In genomic region chr2:157563031-157563430, GRCm38 (mm10) we compare ENCODE assay signal across 14 mouse cellular contexts. TPM values are rescaled to one million over a fixed set of nuclear protein-coding genes. Genes with fewer than 3 reads are reported as not detected.
DNase-seq lines count a peak whose midpoint lies in the region; ATAC-seq and TF ChIP-seq lines count a peak whose summit lies in the region.
"Had no signal": no experiment of that assay in that cellular context is flagged by ENCODE, and none has a peak within 500 bp of the region (broad histone marks: within the 10 kb centered on the region; RNA-seq: fewer than 3 reads in every experiment).

No protein-coding gene starts in this region.

- peak overlapping the region; percentile 93 for H3K27ac ChIP-seq in forebrain, embryonic 15.5 days (replicated peaks)
- H3K27ac ChIP-seq in limb, embryonic 11.5 days (replicated peaks; ENCODE audit: low read depth, low read length), result 0 out of 2 replicates have a peak overlapping the region, but pooled peaks have one; percentile 6
- H3K27ac ChIP-seq in kidney, embryonic 15.5 days, result no peak overlapping the region
- H3K27ac ChIP-seq: embryonic facial prominence, embryonic 15.5 days; liver, embryonic 12.5 days had no signal

- H3K4me3 ChIP-seq in G1E (ENCODE audit: low read depth, low read length), result no peak overlapping the region
- H3K4me3 ChIP-seq in forebrain, embryonic 15.5 days, result peak overlapping the region; percentile 60; the same call in 1 of the 2 replicates
- no peak overlapping the region for H3K4me3 ChIP-seq in limb, embryonic 11.5 days (ENCODE audit: low read depth, low read length)
- no peak overlapping the region for H3K4me3 ChIP-seq in kidney, embryonic 15.5 days (replicated peaks)
- H3K4me3 ChIP-seq: embryonic facial prominence, embryonic 15.5 days; liver, embryonic 12.5 days had no signal

- TF ChIP-seq CTCF in G1E (IDR thresholded peaks at IDR 0.05; ENCODE audit: low read depth, low read length), result no peak

- peaks cover 48% of the 10 kb centered on the region for H3K36me3 ChIP-seq in G1E (replicated peaks)
- peaks cover 32% of the 10 kb centered on the region for H3K36me3 ChIP-seq in forebrain, embryonic 15.5 days
- peaks cover 16% of the 10 kb centered on the region for H3K36me3 ChIP-seq in limb, embryonic 11.5 days (ENCODE audit: control insufficient read depth, insufficient read depth, low read length)
- H3K36me3 ChIP-seq in kidney, embryonic 15.5 days, result peaks cover 53% of the 10 kb centered on the region

- H3K9ac ChIP-seq in forebrain, embryonic 15.5 days (replicated peaks), result 0 out of 2 replicates have a peak overlapping the region, but pooled peaks have one; percentile 57
- no peak overlapping the region for H3K9ac ChIP-seq in limb, embryonic 11.5 days (ENCODE audit: low read length)
- H3K9ac ChIP-seq in kidney, embryonic 15.5 days, result no peak overlapping the region
- H3K9ac ChIP-seq: embryonic facial prominence, embryonic 15.5 days; liver, embryonic 12.5 days had no signal

- H3K9me3 ChIP-seq in G1E (replicated peaks), result peaks cover 18% of the 10 kb centered on the region
- peaks cover 19% of the 10 kb centered on the region for H3K9me3 ChIP-seq in forebrain, embryonic 15.5 days
- H3K9me3 ChIP-seq in limb, embryonic 11.5 days (ENCODE audit: control insufficient read depth, low read length), result peaks cover 9% of the 10 kb centered on the region; the same call in 1 of the 2 replicates
- H3K9me3 ChIP-seq in kidney, embryonic 15.5 days (replicated peaks), result peaks cover 27% of the 10 kb centered on the region

- WGBS in forebrain, embryonic 15.5 days, result 50% methylated on average over 2 of the region's 2 CpGs
- WGBS in limb, embryonic 11.5 days, result 40% methylated on average over 2 of the region's 2 CpGs
- whole genome bisulfite sequencing in kidney, embryonic 15.5 days, result 48% methylated on average over 2 of the region's 2 CpGs

- DNase-seq in A20 (ENCODE audit: low read depth, low spot score) (peak; percentile 62), G1E (ENCODE audit: low spot score) (no peak), MN1 (ENCODE audit: low spot score) (no peak)
- DNase-seq in limb, embryonic 11.5 days (ENCODE audit: low spot score), result no peak
- DNase-seq in cerebellum, adult 11 months, result no peak
- DNase-seq: cerebellum, postnatal 10 days; kidney, postnatal 10 days; layer of hippocampus, postnatal 36 days; thymus, postnatal 36 days had no signal

- peak; percentile 35 for ATAC-seq in G1E (ENCODE audit: extremely low read depth, insufficient number of reproducible peaks, low FRiP score, poor library complexity, severe bottlenecking)
- no peak for ATAC-seq in forebrain, embryonic 15.5 days (replicated peaks)
- no peak for ATAC-seq in limb, embryonic 11.5 days (ENCODE audit: insufficient number of reproducible peaks, low FRiP score, low TSS enrichment, low read depth)
- no peak for ATAC-seq in kidney, embryonic 15.5 days (replicated peaks; ENCODE audit: low FRiP score)
- ATAC-seq: liver, embryonic 12.5 days had no signal

- H3K27me3 ChIP-seq in G1E (ENCODE audit: insufficient read depth, low read length), result no peaks in the 10 kb centered on the region
- no peaks in the 10 kb centered on the region for H3K27me3 ChIP-seq in forebrain, embryonic 15.5 days
- no peaks in the 10 kb centered on the region for H3K27me3 ChIP-seq in limb, embryonic 11.5 days (ENCODE audit: control insufficient read depth, insufficient read depth, low read length)
- H3K27me3 ChIP-seq in kidney, embryonic 15.5 days, result no peaks in the 10 kb centered on the region
- H3K27me3 ChIP-seq: embryonic facial prominence, embryonic 15.5 days had no signal

- peaks cover 54% of the 10 kb centered on the region for H3K4me1 ChIP-seq in G1E (ENCODE audit: insufficient read depth, low read depth, low read length)
- peaks cover 56% of the 10 kb centered on the region for H3K4me1 ChIP-seq in forebrain, embryonic 15.5 days
- peaks cover 17% of the 10 kb centered on the region for H3K4me1 ChIP-seq in limb, embryonic 11.5 days (ENCODE audit: control insufficient read depth, insufficient read depth, low read length)
- peaks cover 45% of the 10 kb centered on the region for H3K4me1 ChIP-seq in kidney, embryonic 15.5 days

- peak overlapping the region; percentile 51 for H3K4me2 ChIP-seq in forebrain, embryonic 15.5 days (replicated peaks)
- H3K4me2 ChIP-seq in limb, embryonic 11.5 days (ENCODE audit: low read depth, severe bottlenecking), result no peak overlapping the region
- no peak overlapping the region for H3K4me2 ChIP-seq in kidney, embryonic 15.5 days
- H3K4me2 ChIP-seq: embryonic facial prominence, embryonic 15.5 days; heart, embryonic 11.5 days; liver, embryonic 12.5 days had no signal

RNA-seq across cellular contexts. Expression of gene Nnat, which starts 3.2 kb away (rescaled TPM):
- total RNA-seq in G1E (2014; fragmentation: Nextera tagmentation) (not detected in 2 replicates), G1E (2017) (not detected in 2 replicates)
- polyA plus RNA-seq in G1E (2012), result not detected in 2 replicates
- 6,946 and 7,065 TPM in 2 replicates for polyA plus RNA-seq in forebrain, embryonic 15.5 days (2015; fragmentation: Nextera tagmentation; extraction: Ambion mirVana)
- 1,283 and 1,480 TPM in 2 replicates for polyA plus RNA-seq in limb, embryonic 11.5 days (2014; fragmentation: Nextera tagmentation; extraction: Ambion mirVana)
- 238 and 287 TPM in 2 replicates for polyA plus RNA-seq in kidney, embryonic 15.5 days (2015; fragmentation: Nextera tagmentation; extraction: Ambion mirVana)

RNA-seq across cellular contexts. Expression of gene Blcap, which starts 8.0 kb away (rescaled TPM):
- total RNA-seq in G1E (2014; fragmentation: Nextera tagmentation) (24.1 and 27.2 TPM in 2 replicates), G1E (2017) (22.0 and 23.3 TPM in 2 replicates)
- polyA plus RNA-seq in G1E (2012), result 16.7 and 17.3 TPM in 2 replicates
- polyA plus RNA-seq in forebrain, embryonic 15.5 days (2015; fragmentation: Nextera tagmentation; extraction: Ambion mirVana), result 184 and 201 TPM in 2 replicates
- 73.8 and 76.0 TPM in 2 replicates for polyA plus RNA-seq in limb, embryonic 11.5 days (2014; fragmentation: Nextera tagmentation; extraction: Ambion mirVana)
- 48.3 and 51.6 TPM in 2 replicates for polyA plus RNA-seq in kidney, embryonic 15.5 days (2015; fragmentation: Nextera tagmentation; extraction: Ambion mirVana)

Comparison
In these comparisons a context has a peak if more than half of its experiments do, and no peak if none do; other contexts are left out.
1. RNA of gene Nnat, which starts 3.2 kb away (polyA plus RNA-seq): 6,946 to 7,065 TPM in forebrain, embryonic 15.5 days, 1,283 to 1,480 TPM in limb, embryonic 11.5 days and 238 to 287 TPM in kidney, embryonic 15.5 days; not detected in G1E; every median in the first group is over 100 times any median in the second.